Mouse (Mus musculus): ENCODE measurements at regions not wholly inside any gene's neighbourhood (a gene's known extent, or its start where the extent isn't known, plus 50 kb on each side); places are given as distances from the start of the nearest gene placed in this dataset.

GRCm38 (mm10) chr4:105460689-105461005, 303.5 kb downstream of the Plpp3 start:
- DNase-seq (ENCODE audit: low spot score in 2 of 2) = no peak

- no peak for DNase-seq (ENCODE audit: low spot score in 2 of 2)
Measured at GRCm38 (mm10) chr4:105467811-105468210, 310.7 kb downstream of the Plpp3 start.

GRCm38 (mm10) chr4:105469300-105469821, 312.2 kb downstream of the Plpp3 start:
- DNase-seq (ENCODE audit: low spot score in 2 of 2) = no peak

- DNase-seq (ENCODE audit: low spot score in 2 of 2) = peak; percentile 20 to 45
Measured at GRCm38 (mm10) chr4:105474765-105475560, 314.7 kb upstream of the Gm12728 start.

GRCm38 (mm10) chr4:105476332-105476731, 313.3 kb upstream of the Gm12728 start:
- no peak for DNase-seq (ENCODE audit: low spot score in 2 of 2)

GRCm38 (mm10) chr4:105486376-105486775, 303.3 kb upstream of the Gm12728 start:
- DNase-seq (ENCODE audit: low spot score in 2 of 2) = no peak

- no peak for DNase-seq (ENCODE audit: low spot score in 2 of 2)
Measured at GRCm38 (mm10) chr4:105496176-105496575, 293.5 kb upstream of the Gm12728 start.

- DNase-seq (ENCODE audit: low spot score in 2 of 2) = no peak
Measured at GRCm38 (mm10) chr4:105506190-105506589, 283.5 kb upstream of the Gm12728 start.

GRCm38 (mm10) chr4:105507221-105507620, 282.4 kb upstream of the Gm12728 start:
- no peak for DNase-seq (ENCODE audit: low spot score in 2 of 2)

- no peak for DNase-seq (ENCODE audit: low spot score in 2 of 2)
Measured at GRCm38 (mm10) chr4:105509091-105509490, 280.6 kb upstream of the Gm12728 start.

- DNase-seq (ENCODE audit: low spot score in 2 of 2) = no peak
Measured at GRCm38 (mm10) chr4:105510406-105510805, 279.3 kb upstream of the Gm12728 start.

- no peak for DNase-seq (ENCODE audit: low spot score in 2 of 2)
Measured at GRCm38 (mm10) chr4:105525135-105525534, 264.5 kb upstream of the Gm12728 start.

GRCm38 (mm10) chr4:105526755-105527154, 262.9 kb upstream of the Gm12728 start:
- DNase-seq (ENCODE audit: low spot score in 2 of 2) = no peak

GRCm38 (mm10) chr4:105527316-105527715, 262.4 kb upstream of the Gm12728 start:
- DNase-seq (ENCODE audit: low spot score in 2 of 2) = no peak

GRCm38 (mm10) chr4:105531651-105532425, 257.8 kb upstream of the Gm12728 start:
- no peak for DNase-seq (ENCODE audit: low spot score in 2 of 2)

GRCm38 (mm10) chr4:105535451-105535850, 254.2 kb upstream of the Gm12728 start:
- no peak for DNase-seq (ENCODE audit: low spot score in 2 of 2)

GRCm38 (mm10) chr4:105545486-105545885, 244.2 kb upstream of the Gm12728 start:
- DNase-seq (ENCODE audit: low spot score in 2 of 2) = no peak

- no peak for DNase-seq (ENCODE audit: low spot score in 2 of 2)
Measured at GRCm38 (mm10) chr4:105549744-105550440, 239.8 kb upstream of the Gm12728 start.

- DNase-seq (ENCODE audit: low spot score in 2 of 2) = no peak
Measured at GRCm38 (mm10) chr4:105551966-105552685, 237.5 kb upstream of the Gm12728 start.

- DNase-seq (ENCODE audit: low spot score in 2 of 2) = no peak
Measured at GRCm38 (mm10) chr4:105554994-105555393, 234.7 kb upstream of the Gm12728 start.

- DNase-seq (ENCODE audit: low spot score in 2 of 2) = no peak
Measured at GRCm38 (mm10) chr4:105555941-105556340, 233.7 kb upstream of the Gm12728 start.

GRCm38 (mm10) chr4:105557396-105557795, 232.3 kb upstream of the Gm12728 start:
- no peak for DNase-seq (ENCODE audit: low spot score in 2 of 2)

Measured in frontal cortex, postnatal 14 days (tissue).